Mouse (Mus musculus) heart, postnatal 0 days (tissue): Measurements from ENCODE around the gene Axin1. TPM values are rescaled to one million over a fixed set of nuclear protein-coding genes. Genes with fewer than 3 reads are reported as not detected.
A peak's percentile ranks its signal among the peaks of the same experiment; 100 is the strongest.

Experiments
- ATAC-seq: fragments of 200-750 bp; cut with Nextera tagmentation; 2 replicates; pipeline ENCODE4 v1.8.0; 2017; ENCODE audit warnings: low read depth, moderate number of reproducible peaks, moderate library complexity; ENCODE audit not compliant: insufficient read depth
- DNase-seq: peaks from one replicate; pipeline ENCODE4 v3.0.0-alpha.2; 2016; ENCODE audit warnings: low spot score
- H3K27ac ChIP-seq: fragments of 300-500 bp; sonication (generic); 2 replicates; pipeline ENCODE4 v1.5.1; 2014; ENCODE audit warnings: low read depth, mild to moderate bottlenecking
- H3K27me3 ChIP-seq: fragments of 300-500 bp; sonication (generic); 2 replicates; pipeline ENCODE4 v1.6.1; 2014; ENCODE audit warnings: low read length, mixed read lengths; ENCODE audit not compliant: control insufficient read depth, insufficient read depth
- H3K36me3 ChIP-seq: fragments of 300-500 bp; sonication (generic); replicated peaks from 2 replicates; pipeline ENCODE4 v1.6.1; 2014; ENCODE audit warnings: low read length, mixed read lengths; ENCODE audit not compliant: control insufficient read depth, insufficient read depth
- H3K4me1 ChIP-seq: fragments of 300-500 bp; sonication (generic); 2 replicates; pipeline ENCODE4 v1.6.1; 2014; ENCODE audit warnings: antibody characterized with exemption; ENCODE audit not compliant: control insufficient read depth, insufficient read depth
- H3K4me2 ChIP-seq: fragments of 300-500 bp; sonication (generic); 2 replicates; pipeline ENCODE4 v1.6.1; 2014; ENCODE audit warnings: low read depth, mild to moderate bottlenecking, low read length, moderate library complexity
- H3K4me3 ChIP-seq: fragments of 300-500 bp; sonication (generic); 2 replicates; pipeline ENCODE4 v1.5.1; 2014; ENCODE audit warnings: low read depth, low read length
- H3K9ac ChIP-seq: fragments of 300-500 bp; sonication (generic); replicated peaks from 2 replicates; pipeline ENCODE4 v1.6.1; 2014; ENCODE audit warnings: low read depth, low read length, mixed read lengths
- H3K9me3 ChIP-seq: fragments of 300-500 bp; sonication (generic); replicated peaks from 2 replicates; pipeline ENCODE4 v1.6.1; 2016; ENCODE audit warnings: low read length; ENCODE audit not compliant: control insufficient read depth
- CTCF ChIP-seq: IDR thresholded peaks from 2 replicates; pipeline ENCODE4 v1.5.1; 2016; ENCODE audit warnings: antibody characterized with exemption, control low read depth, low read depth
- EP300 ChIP-seq: IDR thresholded peaks from 2 replicates; pipeline ENCODE4 v1.6.1; 2016; ENCODE audit warnings: antibody characterized with exemption, low read depth
- WGBS: fragments of 180-500 bp; shearing (Covaris S2); extraction: QIAGEN DNeasy Blood & Tissue Kit; methylation state at CpG from one replicate; pipeline ENCODE4 v1.1.7; 2014; 5-methylcytosine and 5-hydroxymethylcytosine counted together
- polyA plus RNA-seq: library from polyadenylated mRNA; unstranded; fragments of >200 nt; fragmentation: Nextera tagmentation; extraction: Ambion mirVana; gene quantifications from 2 replicates; pipeline ENCODE4 v1.2.1, GENCODE M21; 2015
- total RNA-seq: library from RNA; depleted of rRNA; stranded (reverse); fragments of >200 nt; gene quantifications from 2 replicates; pipeline ENCODE4 v1.2.3, GENCODE M21; 2014; ENCODE audit warnings: low replicate concordance

The Axin1 gene
- total and polyA plus RNA-seq, 2 experiments from 2014 or later: 4.2 to 21.2 TPM

DNA sequence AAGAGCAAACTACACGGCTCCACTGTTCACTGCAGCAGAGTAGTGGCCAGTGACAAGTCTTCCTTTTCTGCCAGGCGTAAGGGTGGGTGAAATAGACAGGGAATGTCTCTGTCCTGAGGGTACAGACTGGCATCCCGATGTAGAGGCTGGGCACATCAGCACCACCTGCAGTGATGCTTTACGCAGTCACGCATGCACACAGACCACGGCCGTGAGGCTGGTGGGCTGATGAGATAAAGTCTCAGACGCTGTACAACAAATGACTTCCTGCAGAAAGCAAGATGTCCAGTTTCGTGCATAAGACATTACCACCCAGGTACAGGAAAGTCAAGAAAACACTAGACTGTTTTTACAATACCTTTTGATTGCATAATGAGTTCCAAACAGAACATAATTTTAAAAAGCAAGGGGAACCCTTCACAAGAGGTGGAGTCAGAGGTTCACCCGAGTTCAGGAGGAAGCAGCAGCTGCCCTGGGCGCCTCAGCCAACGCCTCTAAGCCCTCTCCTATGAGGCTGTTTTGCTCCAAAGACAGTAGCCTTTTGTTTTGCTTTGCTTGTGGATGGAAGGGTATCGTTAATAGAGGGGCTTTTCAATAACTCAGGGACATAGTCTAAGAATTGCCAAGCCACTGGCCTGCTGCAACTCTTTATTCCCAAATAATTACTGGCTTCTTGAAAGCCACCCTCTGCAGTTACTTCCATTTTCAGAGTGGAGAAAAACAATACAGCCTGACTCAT lies 96.8 kb downstream of the Axin1 start:
- Histone ChIP-seq H3K27me3 (no peaks in the 10 kb centered on the region), H3K9me3 (no peaks in the 10 kb centered on the region), H3K4me1 (no peaks in the 10 kb centered on the region), H3K9ac (no peak overlapping the region), H3K4me3 (no peak overlapping the region), H3K27ac (peak overlapping the region; percentile 34; the same call in 1 of the 2 replicates), H3K36me3 (no peaks in the 10 kb centered on the region; the same call in 1 of the 2 replicates), H3K4me2 (no peak overlapping the region)
- TF ChIP-seq EP300 (no peak), CTCF (no peak)
- ATAC-seq (no peak), DNase-seq (no peak)
- WGBS: 56% methylated on average over 13 of the region's 13 CpGs

DNA sequence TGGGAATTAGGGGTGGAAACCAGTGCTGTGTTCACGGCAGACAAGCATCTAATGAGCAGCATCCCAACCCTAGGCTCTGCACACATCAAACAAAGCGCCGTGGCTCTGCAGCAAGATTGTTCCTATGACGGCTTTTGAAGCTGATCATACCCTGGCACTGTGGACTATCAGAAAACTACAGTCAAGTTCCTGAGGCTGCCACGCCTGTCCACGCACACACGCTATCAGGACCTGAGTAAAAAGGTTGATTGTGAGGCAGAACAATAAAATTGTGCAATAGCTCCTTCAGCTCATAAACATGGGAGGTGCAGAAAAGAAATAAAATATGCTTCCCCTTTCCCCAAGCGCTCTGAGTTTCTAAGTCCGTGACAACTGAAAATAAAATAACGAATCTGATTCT lies 99.2 kb downstream of the Axin1 start:
- TF ChIP-seq EP300 (no peak), CTCF (no peak)
- WGBS: 85% methylated on average over 10 of the region's 10 CpGs
- no peaks in the 10 kb centered on the region for H3K27me3 ChIP-seq
- ATAC-seq (no peak), DNase-seq (no peak)
- H3K36me3 ChIP-seq: no peaks in the 10 kb centered on the region; the same call in 1 of the 2 replicates
- H3K27ac ChIP-seq: no peak overlapping the region
- no peak overlapping the region for H3K9ac ChIP-seq
- H3K9me3 ChIP-seq: no peaks in the 10 kb centered on the region
- H3K4me3 ChIP-seq: no peak overlapping the region
- no peak overlapping the region for H3K4me2 ChIP-seq
- peaks cover 6% of the 10 kb centered on the region for H3K4me1 ChIP-seq

DNA sequence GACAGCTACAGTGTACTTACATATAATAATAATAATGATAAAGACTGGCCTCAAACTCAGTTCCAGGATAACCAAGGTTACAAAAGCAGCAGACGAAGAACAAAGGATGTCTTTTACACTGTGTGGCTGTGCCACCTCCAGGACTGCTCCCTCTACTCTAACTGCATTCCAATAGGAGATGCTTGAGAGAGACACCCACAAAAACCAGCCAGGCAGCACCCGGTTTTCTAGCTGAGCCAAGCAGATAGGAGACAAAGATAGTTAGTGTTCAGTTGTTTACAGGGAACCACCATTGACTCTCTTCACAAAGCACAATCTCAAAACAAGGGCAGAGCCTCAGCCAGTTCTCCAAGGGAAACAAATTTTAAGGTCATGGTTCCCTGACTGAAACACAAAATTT lies 101.1 kb downstream of the Axin1 start:
- no peak overlapping the region for H3K9ac ChIP-seq
- 58% methylated on average over 2 of the region's 2 CpGs for WGBS
- no peak overlapping the region for H3K4me2 ChIP-seq
- peaks cover 13% of the 10 kb centered on the region for H3K4me1 ChIP-seq
- no peaks in the 10 kb centered on the region for H3K36me3 ChIP-seq
- H3K27me3 ChIP-seq: no peaks in the 10 kb centered on the region
- H3K4me3 ChIP-seq: no peak overlapping the region
- no peak overlapping the region for H3K27ac ChIP-seq
- ATAC-seq: no peak
- no peak for TF ChIP-seq EP300
- TF ChIP-seq CTCF: no peak
- DNase-seq: no peak
- H3K9me3 ChIP-seq: no peaks in the 10 kb centered on the region

DNA sequence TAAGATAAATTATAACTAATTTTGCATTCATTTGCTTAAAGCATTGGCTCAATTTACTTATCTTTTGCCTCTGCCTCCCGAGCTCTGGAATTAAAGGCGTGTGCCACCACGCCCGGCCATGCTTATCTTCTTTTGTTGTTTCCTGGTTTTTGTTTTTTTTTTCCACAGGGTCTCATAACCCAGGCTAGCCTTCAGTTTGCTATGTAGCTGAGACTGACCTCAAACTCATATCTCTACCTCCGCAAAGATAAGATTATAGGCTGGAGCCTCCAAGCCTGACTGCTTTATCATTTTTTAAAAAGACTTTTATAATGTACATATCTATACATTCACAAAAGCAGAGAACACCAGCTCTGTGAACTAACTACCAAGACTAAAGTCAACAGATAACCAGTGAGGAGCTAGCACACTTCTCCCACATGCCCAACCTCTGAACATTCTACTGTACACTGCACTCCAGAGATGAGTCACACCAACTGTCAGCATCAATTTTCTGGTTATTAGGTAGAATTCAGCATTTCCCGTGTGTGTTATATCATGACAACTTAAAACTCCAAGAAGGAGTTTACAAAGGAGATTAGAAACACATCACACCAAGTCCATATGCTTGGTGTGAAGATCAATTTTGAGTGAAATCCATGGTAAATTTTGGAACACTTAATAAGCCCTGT lies 101.8 kb downstream of the Axin1 start:
- 57% methylated on average over 6 of the region's 6 CpGs for WGBS
- no peak overlapping the region for H3K9ac ChIP-seq
- ATAC-seq (no peak), DNase-seq (no peak)
- H3K36me3 ChIP-seq: no peaks in the 10 kb centered on the region
- H3K27me3 ChIP-seq: no peaks in the 10 kb centered on the region
- TF ChIP-seq CTCF (no peak), EP300 (no peak)
- no peaks in the 10 kb centered on the region for H3K9me3 ChIP-seq
- H3K4me2 ChIP-seq: no peak overlapping the region
- peaks cover 13% of the 10 kb centered on the region for H3K4me1 ChIP-seq
- no peak overlapping the region for H3K27ac ChIP-seq
- H3K4me3 ChIP-seq: no peak overlapping the region

DNA sequence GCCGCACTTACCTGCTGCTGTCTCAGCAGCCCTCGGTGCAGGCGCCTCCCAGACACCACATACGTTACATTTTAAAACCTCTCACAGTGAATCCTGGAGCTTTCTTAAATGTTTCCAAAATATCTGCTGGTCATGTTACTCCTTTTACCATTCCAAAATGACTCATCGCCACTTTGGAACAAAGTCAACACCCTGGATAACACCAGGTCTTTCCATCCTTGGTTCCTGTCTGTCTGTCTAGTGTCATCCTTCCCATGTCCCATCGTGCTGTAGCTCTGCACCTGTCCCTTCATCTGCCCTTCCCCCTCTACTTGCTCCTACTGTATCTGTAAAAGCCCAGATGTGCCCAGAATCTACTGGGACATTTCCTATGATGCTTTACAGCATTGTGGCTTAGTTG lies 102.5 kb downstream of the Axin1 start:
- Histone ChIP-seq H3K4me2 (no peak overlapping the region), H3K4me1 (peaks cover 13% of the 10 kb centered on the region), H3K27me3 (no peaks in the 10 kb centered on the region), H3K4me3 (no peak overlapping the region), H3K27ac (no peak overlapping the region), H3K36me3 (no peaks in the 10 kb centered on the region), H3K9me3 (no peaks in the 10 kb centered on the region), H3K9ac (no peak overlapping the region)
- WGBS: 67% methylated on average over 6 of the region's 6 CpGs
- no peak for DNase-seq
- TF ChIP-seq EP300 (no peak), CTCF (no peak)
- no peak for ATAC-seq
